Mouse (Mus musculus): ENCODE data around the gene Prkag1. TPM values are rescaled to one million over a fixed set of nuclear protein-coding genes. Genes with fewer than 3 reads are reported as not detected.

The Prkag1 gene
- polyA plus RNA-seq, 1 experiment from 2014 or later = 47.4 TPM

DNA sequence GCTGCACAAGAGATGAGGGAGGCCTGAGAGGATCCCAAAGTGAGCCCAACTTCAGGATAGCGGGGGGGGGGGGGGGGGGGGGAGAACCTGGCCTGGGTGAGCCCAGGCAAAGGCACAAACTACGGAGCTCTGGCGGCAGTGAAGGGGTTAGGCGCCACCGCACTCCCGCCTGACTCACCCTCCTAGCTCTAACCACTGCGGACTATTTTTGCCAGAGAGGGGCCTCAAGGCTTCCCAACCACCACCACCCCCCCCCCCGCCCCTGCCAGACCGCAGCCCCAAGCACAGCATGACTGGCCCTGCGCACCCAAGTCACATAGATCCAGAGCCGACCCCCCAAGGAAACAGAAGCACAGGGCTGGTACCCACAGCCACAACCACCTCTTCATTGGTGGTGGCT, 52.5 kb downstream of the Prkag1 start:
- Histone ChIP-seq H3K4me1 (ENCODE audit: insufficient read depth) (peaks cover 15% of the 10 kb centered on the region), H3K4me3 (ENCODE audit: low read depth, low read length) (no peak overlapping the region), H3K9me3 (ENCODE audit: low read length) (no peaks in the 10 kb centered on the region), H3K27ac (ENCODE audit: low read depth) (no peak overlapping the region), H3K9ac (replicated peaks) (no peak overlapping the region), H3K27me3 (ENCODE audit: insufficient read depth, low read length) (peaks cover 81% of the 10 kb centered on the region), H3K4me2 (ENCODE audit: low read depth, low read length) (no peak overlapping the region), H3K36me3 (replicated peaks; ENCODE audit: insufficient read depth, low read length) (no peaks in the 10 kb centered on the region)
- ATAC-seq (no peak), DNase-seq (no peak)
- WGBS (ENCODE audit: insufficient replicate concordance) = 7% methylated on average over 7 of the region's 11 CpGs
- TF ChIP-seq CTCF (IDR thresholded peaks at IDR 0.05; ENCODE audit: low read depth) (no peak), EP300 (IDR thresholded peaks at IDR 0.05; ENCODE audit: low read depth) (no peak)

- Histone ChIP-seq H3K4me2 (ENCODE audit: low read depth, low read length) (peak overlapping the region; percentile 50), H3K9ac (replicated peaks) (no peak overlapping the region)
These were observed 53.0 kb downstream of the Prkag1 start for GRCm38 (mm10) chr15:98778191-98778770.

GRCm38 (mm10) chr15:98777762-98778161, 53.6 kb downstream of the Prkag1 start, which contains the start of gene Wnt10b:
Gene Wnt10b (minus strand): TSS chr15:98778150.
- under 1% methylated on average over 33 of the region's 33 CpGs for WGBS (ENCODE audit: insufficient replicate concordance)
- Histone ChIP-seq H3K4me3 (ENCODE audit: low read depth, low read length) (peak within 1 kb of the TSS; percentile 20), H3K36me3 (replicated peaks; ENCODE audit: insufficient read depth, low read length) (no peaks in the 10 kb centered on the region), H3K27me3 (ENCODE audit: insufficient read depth, low read length) (peaks cover 87% of the 10 kb centered on the region), H3K9ac (replicated peaks) (0 out of 2 replicates have a peak within 1 kb of the TSS, but pooled peaks have one; percentile 30), H3K9me3 (ENCODE audit: low read length) (no peaks in the 10 kb centered on the region), H3K27ac (ENCODE audit: low read depth) (no peak within 1 kb of the TSS), H3K4me2 (ENCODE audit: low read depth, low read length) (peak within 1 kb of the TSS; percentile 50), H3K4me1 (ENCODE audit: insufficient read depth) (peaks cover 20% of the 10 kb centered on the region)
- TF ChIP-seq CTCF (IDR thresholded peaks at IDR 0.05; ENCODE audit: low read depth) (no peak), EP300 (IDR thresholded peaks at IDR 0.05; ENCODE audit: low read depth) (no peak)
- DNase-seq (no peak), ATAC-seq (no peak)

More at GRCm38 (mm10) chr15:98778191-98778770, 53.0 kb downstream of the Prkag1 start:
- no peaks in the 10 kb centered on the region for H3K36me3 ChIP-seq (replicated peaks; ENCODE audit: insufficient read depth, low read length)
- no peaks in the 10 kb centered on the region for H3K9me3 ChIP-seq (ENCODE audit: low read length)
- peaks cover 86% of the 10 kb centered on the region for H3K27me3 ChIP-seq (ENCODE audit: insufficient read depth, low read length)
- peak overlapping the region; percentile 20; the same call in 1 of the 2 replicates for H3K4me3 ChIP-seq (ENCODE audit: low read depth, low read length)
- peaks cover 15% of the 10 kb centered on the region for H3K4me1 ChIP-seq (ENCODE audit: insufficient read depth)
- no peak overlapping the region for H3K27ac ChIP-seq (ENCODE audit: low read depth)
- ATAC-seq = no peak
- TF ChIP-seq EP300 (IDR thresholded peaks at IDR 0.05; ENCODE audit: low read depth) = no peak
- TF ChIP-seq CTCF (IDR thresholded peaks at IDR 0.05; ENCODE audit: low read depth) = no peak
- no peak for DNase-seq
- 1% methylated on average over 23 of the region's 25 CpGs for WGBS (ENCODE audit: insufficient replicate concordance)

GRCm38 (mm10) chr15:98777005-98777616, 54.2 kb downstream of the Prkag1 start:
- no peak overlapping the region for H3K9ac ChIP-seq (replicated peaks)
- DNase-seq (no peak), ATAC-seq (no peak)
- 5% methylated on average over 19 of the region's 19 CpGs for WGBS (ENCODE audit: insufficient replicate concordance)
- no peaks in the 10 kb centered on the region for H3K9me3 ChIP-seq (ENCODE audit: low read length)
- TF ChIP-seq EP300 (IDR thresholded peaks at IDR 0.05; ENCODE audit: low read depth) (no peak), CTCF (IDR thresholded peaks at IDR 0.05; ENCODE audit: low read depth) (no peak)
- H3K4me2 ChIP-seq (ENCODE audit: low read depth, low read length) = no peak overlapping the region
- H3K27ac ChIP-seq (ENCODE audit: low read depth) = no peak overlapping the region
- peaks cover 27% of the 10 kb centered on the region for H3K4me1 ChIP-seq (ENCODE audit: insufficient read depth)
- H3K36me3 ChIP-seq (replicated peaks; ENCODE audit: insufficient read depth, low read length) = no peaks in the 10 kb centered on the region
- 0 out of 2 replicates have a peak overlapping the region, but pooled peaks have one; percentile 13 for H3K4me3 ChIP-seq (ENCODE audit: low read depth, low read length)
- peaks cover 92% of the 10 kb centered on the region for H3K27me3 ChIP-seq (ENCODE audit: insufficient read depth, low read length)

DNA sequence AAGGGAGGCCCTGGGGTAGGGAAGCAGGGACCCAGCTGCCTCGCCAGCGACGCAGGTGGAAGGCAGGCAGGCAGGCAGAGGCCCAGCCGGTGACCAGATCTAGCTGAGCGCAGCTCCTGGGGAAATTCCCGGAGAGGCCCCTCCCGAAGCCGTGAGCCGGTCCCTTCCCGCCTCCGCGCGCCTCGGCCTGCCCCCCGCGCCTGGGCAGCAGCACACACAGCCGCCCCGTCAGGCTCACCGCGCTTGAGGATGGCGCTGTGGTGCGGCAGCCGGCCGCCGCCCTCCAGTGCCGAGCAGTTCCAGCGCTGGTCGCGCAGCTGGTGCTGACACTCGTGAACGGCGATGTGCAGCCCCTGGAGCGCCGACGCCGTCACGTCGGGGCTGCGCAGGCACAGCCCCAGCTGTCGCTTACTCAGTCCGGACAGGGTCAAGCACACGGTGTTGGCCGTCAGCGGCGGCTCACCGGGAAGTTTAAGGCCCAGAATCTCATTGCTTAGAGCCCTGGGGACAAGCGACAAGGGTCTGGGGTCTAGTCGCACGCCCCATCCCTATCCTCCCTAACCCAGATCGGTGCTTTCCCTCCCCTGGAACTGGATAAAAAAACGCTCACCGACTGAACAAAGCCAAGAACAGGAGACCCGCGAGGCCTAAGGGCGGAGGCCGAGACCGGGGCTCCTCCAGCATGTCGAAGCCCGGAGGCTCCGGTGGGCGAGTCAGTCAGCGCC, 54.9 kb downstream of the Prkag1 start:
- ATAC-seq (peak; percentile 18; the same call in 1 of the 2 replicates), DNase-seq (no peak)
- TF ChIP-seq EP300 (IDR thresholded peaks at IDR 0.05; ENCODE audit: low read depth) (no peak), CTCF (IDR thresholded peaks at IDR 0.05; ENCODE audit: low read depth) (no peak)
- Histone ChIP-seq H3K27me3 (ENCODE audit: insufficient read depth, low read length) (peaks cover 91% of the 10 kb centered on the region), H3K4me3 (ENCODE audit: low read depth, low read length) (peak overlapping the region; percentile 13; the same call in 1 of the 2 replicates), H3K9ac (replicated peaks) (no peak overlapping the region), H3K27ac (ENCODE audit: low read depth) (no peak overlapping the region), H3K4me2 (ENCODE audit: low read depth, low read length) (peak overlapping the region; percentile 19; the same call in 1 of the 2 replicates), H3K36me3 (replicated peaks; ENCODE audit: insufficient read depth, low read length) (no peaks in the 10 kb centered on the region), H3K4me1 (ENCODE audit: insufficient read depth) (peaks cover 31% of the 10 kb centered on the region), H3K9me3 (ENCODE audit: low read length) (no peaks in the 10 kb centered on the region)
- WGBS (ENCODE audit: insufficient replicate concordance) = 2% methylated on average over 60 of the region's 62 CpGs

DNA sequence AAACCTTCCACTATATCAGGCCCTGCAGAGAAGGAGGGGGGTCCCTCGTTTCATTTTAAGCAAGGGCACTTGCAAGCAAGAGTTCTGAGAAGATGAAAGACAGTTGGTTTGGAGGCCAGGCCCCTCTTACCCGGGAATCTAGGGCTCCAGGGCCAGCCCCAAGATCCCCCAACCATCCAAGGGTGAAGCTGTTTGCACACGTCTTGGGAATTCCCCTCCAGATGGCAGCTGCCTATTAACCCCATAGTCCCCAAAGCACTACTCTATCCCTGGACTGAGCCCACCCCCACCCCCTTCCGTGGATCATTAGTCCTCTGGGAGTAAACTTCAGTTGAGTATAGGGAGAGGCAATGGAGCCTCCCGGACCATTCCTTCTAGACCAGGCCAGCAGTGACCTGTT, 55.8 kb downstream of the Prkag1 start:
- peaks cover 90% of the 10 kb centered on the region for H3K27me3 ChIP-seq (ENCODE audit: insufficient read depth, low read length)
- 11% methylated on average over 5 of the region's 5 CpGs for WGBS (ENCODE audit: insufficient replicate concordance)
- H3K36me3 ChIP-seq (replicated peaks; ENCODE audit: insufficient read depth, low read length) = no peaks in the 10 kb centered on the region
- no peak for DNase-seq
- no peak overlapping the region for H3K9ac ChIP-seq (replicated peaks)
- H3K4me2 ChIP-seq (ENCODE audit: low read depth, low read length) = no peak overlapping the region
- no peak overlapping the region for H3K27ac ChIP-seq (ENCODE audit: low read depth)
- no peak overlapping the region for H3K4me3 ChIP-seq (ENCODE audit: low read depth, low read length)
- no peak for TF ChIP-seq EP300 (IDR thresholded peaks at IDR 0.05; ENCODE audit: low read depth)
- TF ChIP-seq CTCF (IDR thresholded peaks at IDR 0.05; ENCODE audit: low read depth) = no peak
- ATAC-seq = no peak
- H3K9me3 ChIP-seq (ENCODE audit: low read length) = no peaks in the 10 kb centered on the region
- H3K4me1 ChIP-seq (ENCODE audit: insufficient read depth) = peaks cover 31% of the 10 kb centered on the region

Data from liver, postnatal 0 days (tissue).